Mouse (Mus musculus): Measurements from ENCODE around the gene Stx12. TPM values are rescaled to one million over a fixed set of nuclear protein-coding genes. Genes with fewer than 3 reads are reported as not detected.

Gene Stx12
- 13.1 and 22.5 TPM in 2 replicates for polyA plus RNA-seq (2012; rRNA removed; ENCODE audit: low replicate concordance)

DNA sequence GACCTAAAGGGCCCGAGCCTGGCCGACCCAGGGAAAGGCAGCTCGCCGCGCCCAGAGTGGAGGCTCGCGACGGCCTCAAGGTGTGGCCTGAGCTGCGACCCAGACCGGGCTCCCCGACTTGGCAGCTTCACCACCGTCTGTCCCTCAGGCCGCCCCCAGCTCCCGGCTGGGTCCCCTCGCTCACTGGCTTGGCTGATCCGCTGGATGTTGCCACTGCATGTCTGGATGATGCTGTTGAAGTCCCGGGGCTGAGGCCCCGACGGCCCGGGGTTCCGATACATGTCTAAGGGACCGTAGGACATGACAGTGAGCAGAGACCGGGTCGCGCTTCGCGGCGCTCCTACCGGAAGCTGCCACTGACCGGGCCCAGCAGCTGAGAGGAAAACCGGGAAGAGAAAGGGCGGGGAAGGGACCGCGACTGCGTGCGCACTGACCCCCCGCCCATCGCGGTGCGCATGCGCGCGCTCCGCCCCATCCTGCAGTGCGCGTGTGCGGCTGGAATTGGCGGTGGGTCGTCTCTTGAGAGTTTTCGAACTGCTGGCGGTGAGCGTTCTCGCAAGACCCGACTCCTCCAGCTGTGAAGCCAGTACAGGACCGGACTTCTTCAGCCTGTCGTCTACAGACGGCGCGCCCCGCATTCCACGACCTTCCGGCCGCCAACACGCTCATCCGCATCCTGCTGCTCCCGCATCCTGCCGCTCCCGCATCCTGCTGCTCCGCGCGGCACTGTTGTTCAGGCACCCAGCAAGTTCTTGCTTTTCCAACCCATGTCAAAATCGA, at the start of gene Stx12:
Gene Stx12, minus strand, starts transcription at position 446 of the 780 bp plus-strand sequence.

GRCm38 (mm10) chr4:132922558-132923008, 38.3 kb upstream of the Stx12 start, which contains the start of gene Fam76a:
Fam76a (minus strand) TSS chr4:132922558.

GRCm38 (mm10) chr4:132842970-132843704, 41.2 kb downstream of the Stx12 start, which contains the start of gene Ppp1r8:
Ppp1r8 (minus strand) TSS chr4:132843169.

Other genes with a start within 250 kb of the Stx12 start
- gene Eya3, start 245.5 kb downstream of the Stx12 start, polyA plus RNA-seq (2012; rRNA removed; ENCODE audit: low replicate concordance): 19.6 and 44.2 TPM in 2 replicates
- 8.1 and 8.8 TPM in 2 replicates for gene Xkr8, start 152.0 kb downstream of the Stx12 start, polyA plus RNA-seq (2012; rRNA removed; ENCODE audit: low replicate concordance)
- 4.0 and 5.0 TPM in 2 replicates for gene Smpdl3b, start 127.3 kb downstream of the Stx12 start, polyA plus RNA-seq (2012; rRNA removed; ENCODE audit: low replicate concordance)
- gene Rpa2, start 116.2 kb downstream of the Stx12 start, polyA plus RNA-seq (2012; rRNA removed; ENCODE audit: low replicate concordance): 11.9 and 12.8 TPM in 2 replicates
- 25.2 and 27.1 TPM in 2 replicates for gene Themis2, start 88.1 kb downstream of the Stx12 start, polyA plus RNA-seq (2012; rRNA removed; ENCODE audit: low replicate concordance)
- gene Ppp1r8, start 41.3 kb downstream of the Stx12 start, polyA plus RNA-seq (2012; rRNA removed; ENCODE audit: low replicate concordance): 22.5 and 31.9 TPM in 2 replicates
- gene Fam76a, start 38.0 kb upstream of the Stx12 start, polyA plus RNA-seq (2012; rRNA removed; ENCODE audit: low replicate concordance): 12.4 and 12.9 TPM in 2 replicates
- gene Fgr, start 89.6 kb upstream of the Stx12 start, polyA plus RNA-seq (2012; rRNA removed; ENCODE audit: low replicate concordance): 8.5 and 9.4 TPM in 2 replicates
- 22.1 and 54.1 TPM in 2 replicates for gene Ahdc1, start 126.8 kb upstream of the Stx12 start, polyA plus RNA-seq (2012; rRNA removed; ENCODE audit: low replicate concordance)
- gene Wasf2, start 246.0 kb upstream of the Stx12 start, polyA plus RNA-seq (2012; rRNA removed; ENCODE audit: low replicate concordance): 66.0 and 82.7 TPM in 2 replicates

Measured in mammary gland, adult 2 months (tissue).